Mouse (Mus musculus): ENCODE measurements around the gene Sema4d.

The Sema4d gene

DNA sequence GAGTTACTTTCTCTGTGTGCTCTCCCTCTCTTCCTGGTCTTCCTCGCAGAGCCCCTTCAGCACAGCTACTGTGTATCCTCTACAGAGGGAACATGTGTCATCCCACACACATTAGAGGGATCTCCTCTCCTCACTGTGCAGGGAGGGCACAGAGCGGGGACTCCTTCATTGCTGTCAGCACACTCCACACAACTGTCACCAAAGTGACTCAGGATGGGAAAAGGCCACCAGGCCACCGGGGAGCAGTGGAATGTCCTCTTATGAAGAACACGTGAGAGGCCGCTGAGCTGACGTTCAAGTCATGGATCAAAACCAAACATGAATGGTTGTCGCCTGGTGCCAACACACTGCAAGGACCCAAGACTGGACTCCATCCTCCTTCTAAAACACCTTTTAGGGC, 38.0 kb downstream of the Sema4d start:
- in situ Hi-C loops (cut with MboI, MseI) = no loop called here

DNA sequence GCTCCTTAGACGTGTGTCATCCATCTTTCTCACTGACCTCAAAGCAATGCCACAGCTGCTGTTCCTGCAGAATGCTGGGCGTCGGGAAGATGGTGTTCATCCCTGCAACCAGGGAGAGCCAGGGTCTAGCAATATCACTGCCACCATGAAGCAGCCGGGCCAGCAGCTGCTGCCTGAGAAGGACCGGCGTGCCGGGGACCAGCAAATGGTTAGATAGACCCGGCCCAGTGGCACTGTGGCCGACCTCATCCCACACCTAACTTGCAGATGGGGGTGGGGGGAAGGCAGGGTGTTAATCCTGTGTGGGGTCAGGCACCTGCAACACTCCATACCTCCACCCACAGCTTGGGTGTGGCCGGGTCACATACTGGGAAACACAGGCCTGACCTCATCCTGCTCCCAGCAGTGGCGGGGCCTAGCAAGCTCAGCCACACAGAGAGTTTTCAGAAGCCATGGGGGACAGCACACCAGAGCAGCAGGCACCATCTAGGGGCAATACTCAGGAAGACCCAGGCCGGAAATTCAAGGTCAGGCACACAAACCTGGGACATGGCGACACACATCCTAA, 38.9 kb downstream of the Sema4d start:
- in situ Hi-C loops (cut with MboI, MseI) = no loop called here

DNA sequence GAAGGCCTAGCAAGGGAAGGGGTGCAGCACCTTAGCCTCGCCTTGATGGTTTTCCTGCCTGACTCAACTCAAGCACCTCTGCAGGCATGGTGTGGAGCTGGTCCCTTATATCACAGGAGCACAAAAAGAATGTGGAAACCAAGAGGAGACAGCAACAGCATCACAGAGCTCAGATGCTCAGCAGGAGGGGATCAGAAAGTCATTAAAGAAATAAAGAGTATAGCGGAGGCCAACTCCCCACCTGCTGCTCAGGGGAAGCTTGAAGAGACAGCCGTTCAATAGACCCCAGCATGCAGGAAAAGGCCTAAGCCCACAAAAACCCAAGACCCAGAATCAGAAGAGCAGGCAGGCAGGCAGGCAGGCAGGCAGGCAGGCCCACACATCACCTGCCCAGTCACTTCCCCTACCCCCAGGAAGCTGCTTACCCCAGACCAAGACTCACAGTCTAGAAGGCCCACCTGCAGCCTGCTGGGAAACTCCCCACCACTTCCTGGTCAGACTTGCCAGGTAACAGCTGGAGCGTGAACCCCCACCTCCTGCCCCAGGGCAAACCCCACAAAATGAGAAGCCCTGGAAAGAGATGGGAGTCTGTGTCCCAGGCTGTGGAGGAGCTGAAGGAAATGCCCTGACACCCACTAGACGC, 39.6 kb downstream of the Sema4d start:
- in situ Hi-C loops (cut with MboI, MseI) = no loop called here

DNA sequence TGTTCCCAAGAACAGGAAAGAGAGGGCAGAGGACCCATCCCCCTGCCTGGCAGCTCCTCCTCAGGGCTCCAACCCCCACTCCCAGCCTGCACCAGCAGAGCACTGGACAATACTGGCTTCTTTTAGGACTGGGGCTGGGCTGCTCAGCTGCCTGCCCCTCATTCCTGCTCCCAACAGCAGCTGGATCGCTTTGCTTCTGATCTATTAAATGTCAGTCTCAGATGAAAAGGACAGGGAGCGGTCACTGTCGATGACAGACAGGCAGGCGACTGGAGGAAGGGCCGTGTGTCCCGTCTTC, 40.4 kb downstream of the Sema4d start:
- in situ Hi-C loops (cut with MboI, MseI) = no loop called here

DNA sequence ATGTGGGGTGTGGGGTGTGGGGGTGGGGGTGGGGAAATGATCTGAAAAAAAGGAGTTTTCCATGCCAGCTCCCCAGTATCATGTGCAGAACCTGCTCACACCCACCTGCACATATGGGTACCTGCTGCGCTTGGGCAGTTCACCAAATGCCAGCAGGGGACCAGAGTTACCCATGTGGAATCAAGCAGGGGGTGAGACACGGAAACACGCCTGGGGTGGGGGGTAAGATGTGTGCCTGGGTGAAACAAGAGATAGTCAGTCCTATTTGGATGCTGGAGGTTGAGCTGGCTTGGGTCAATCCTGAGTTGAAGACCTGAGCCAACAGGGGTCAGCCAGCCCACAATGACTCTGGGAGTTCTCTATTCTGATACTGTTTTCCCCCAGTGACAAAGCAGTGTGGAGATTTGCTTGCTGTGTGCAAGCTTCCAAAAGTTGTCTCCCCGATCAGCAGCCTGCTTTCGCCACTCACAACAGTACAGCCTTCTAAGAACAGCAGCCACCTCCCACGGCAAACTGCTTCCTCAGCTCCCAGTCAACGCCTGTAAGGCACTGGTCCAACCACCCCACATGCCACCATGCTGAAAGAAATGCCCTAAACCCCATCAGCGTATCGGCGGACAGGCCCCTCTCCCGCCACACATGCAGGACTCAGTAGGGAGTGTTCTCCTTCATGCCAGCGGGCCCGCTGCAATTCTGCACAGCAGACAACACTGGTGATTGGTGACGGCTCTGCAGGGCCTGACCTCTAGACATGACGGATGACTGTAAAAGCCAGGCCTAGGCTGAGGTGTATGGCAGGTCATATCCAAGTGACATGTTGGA, 41.0 kb downstream of the Sema4d start:
- in situ Hi-C loops (cut with MboI, MseI) = no loop called here

DNA sequence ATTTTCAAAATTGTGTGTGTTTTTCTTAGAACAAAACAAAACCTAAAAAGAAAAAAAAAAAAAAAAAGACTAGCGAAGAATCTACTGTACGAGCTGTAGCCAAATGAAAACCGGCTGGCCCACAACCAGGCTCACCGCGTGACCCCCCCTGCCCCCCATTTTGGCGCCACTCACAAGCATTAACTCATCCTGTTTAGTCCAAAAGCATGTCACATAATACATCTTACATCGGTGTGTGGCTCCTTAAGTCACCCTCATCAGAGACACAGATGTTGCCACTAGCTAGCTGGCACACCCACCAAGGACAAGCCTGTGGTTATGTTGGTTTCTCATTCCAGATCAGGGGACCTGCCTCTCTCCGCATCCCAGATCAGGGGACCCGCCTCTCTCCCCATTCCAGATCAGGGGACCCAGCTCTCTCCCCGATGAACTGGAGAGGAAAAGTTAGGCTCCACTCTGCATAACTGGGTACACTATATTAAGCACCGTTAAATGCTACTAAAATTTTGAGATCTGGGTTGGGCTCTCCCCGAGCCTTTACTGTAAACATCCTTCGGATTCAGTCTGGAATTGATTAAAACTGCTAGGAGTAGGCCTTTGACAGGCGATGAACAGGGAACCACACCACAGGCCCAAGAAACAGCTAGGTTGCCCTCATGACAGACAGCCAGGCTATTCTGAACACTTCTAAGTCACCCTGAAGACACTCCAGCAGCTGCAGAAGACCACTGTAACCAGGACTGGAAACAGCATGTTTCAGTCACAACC, 43.8 kb downstream of the Sema4d start:
- in situ Hi-C loops (cut with MboI, MseI) = no loop called here

DNA sequence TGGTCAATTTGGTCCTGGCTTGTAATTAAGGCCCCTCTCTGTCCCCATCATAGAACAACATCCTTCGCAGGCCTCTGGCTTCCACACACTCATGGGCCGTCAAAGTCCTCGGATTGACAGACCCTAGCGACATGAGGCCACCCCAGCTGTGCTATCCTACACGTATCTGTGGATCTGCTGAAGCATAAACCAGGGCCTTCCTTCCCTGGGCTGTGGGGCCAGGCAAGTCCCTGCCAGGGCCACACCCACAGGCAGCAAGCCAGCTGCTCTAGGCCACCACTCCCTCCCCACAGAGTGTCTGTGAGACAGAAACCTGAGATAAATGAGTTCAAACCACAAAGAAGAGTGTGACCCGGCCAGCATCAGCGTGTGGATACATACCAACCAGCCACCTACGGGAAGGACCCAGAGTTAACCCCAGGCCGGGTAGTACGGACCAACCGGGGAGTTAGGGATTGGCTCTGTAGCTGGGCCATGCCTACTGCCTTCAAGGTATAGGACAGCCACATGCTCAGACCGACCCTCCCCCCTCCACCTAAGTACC, 45.5 kb downstream of the Sema4d start:
- in situ Hi-C loops (cut with MboI, MseI) = no loop called here

DNA sequence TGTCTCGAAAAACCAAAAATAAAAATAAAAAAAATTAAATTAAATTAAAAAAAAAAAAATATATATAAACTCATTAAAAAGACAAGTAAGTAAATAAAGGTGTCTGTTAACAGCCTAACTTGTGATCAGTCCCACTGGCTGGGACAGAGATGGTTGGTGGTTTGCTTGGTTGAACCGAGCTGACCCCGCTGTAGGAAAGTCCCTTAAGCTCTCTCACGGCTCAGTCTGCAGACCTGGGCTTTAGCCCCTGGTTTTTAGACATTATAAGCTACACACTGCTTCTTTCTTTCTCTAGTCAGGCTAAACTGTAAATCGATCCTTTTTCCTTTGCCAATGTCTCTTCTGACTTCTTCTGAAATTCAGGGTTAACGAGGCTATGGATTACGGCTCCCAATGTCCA, 46.5 kb downstream of the Sema4d start:
- in situ Hi-C loops (cut with MboI, MseI) = no loop called here

DNA sequence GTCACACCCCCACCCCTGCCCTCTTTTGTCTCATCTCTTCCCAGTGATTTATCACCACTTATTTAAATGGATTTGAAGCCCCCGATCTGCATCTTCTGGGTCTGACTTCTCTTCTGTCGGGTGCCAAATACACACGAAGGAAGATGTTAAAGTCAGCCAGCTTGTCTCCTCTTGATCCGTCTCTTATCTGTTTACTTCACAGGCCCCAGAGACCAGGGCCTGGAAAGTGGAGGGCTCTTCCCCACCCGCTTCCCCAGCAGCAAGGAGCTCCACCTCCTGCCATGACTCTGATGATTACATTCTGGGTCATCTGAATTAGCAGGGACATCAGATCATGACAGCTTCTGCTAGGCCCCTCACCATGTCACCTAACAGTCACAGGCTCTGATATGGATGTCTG, 47.7 kb downstream of the Sema4d start:
- in situ Hi-C loops (cut with MboI, MseI) = no loop called here

DNA sequence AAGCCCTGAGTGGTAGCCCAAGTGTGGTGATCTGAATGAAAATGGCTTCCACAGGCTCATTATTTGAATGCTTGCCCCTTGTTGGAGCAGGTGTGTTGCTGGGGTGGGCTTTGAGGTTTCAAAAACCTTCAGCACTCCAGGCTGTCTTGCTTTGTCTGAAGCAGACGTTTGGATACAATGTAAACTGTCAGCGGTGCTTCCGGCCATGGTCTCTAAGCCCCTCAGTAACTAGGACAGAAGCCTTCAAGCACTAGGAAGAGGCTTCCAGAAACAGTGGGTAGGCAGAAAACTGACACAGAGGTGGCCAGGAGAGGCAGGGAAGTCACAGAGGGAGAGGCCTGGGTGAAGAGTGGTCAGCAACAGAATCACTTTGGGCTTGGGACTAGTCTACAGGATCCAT, 49.7 kb downstream of the Sema4d start:
- in situ Hi-C loops (cut with MboI, MseI) = no loop called here

DNA sequence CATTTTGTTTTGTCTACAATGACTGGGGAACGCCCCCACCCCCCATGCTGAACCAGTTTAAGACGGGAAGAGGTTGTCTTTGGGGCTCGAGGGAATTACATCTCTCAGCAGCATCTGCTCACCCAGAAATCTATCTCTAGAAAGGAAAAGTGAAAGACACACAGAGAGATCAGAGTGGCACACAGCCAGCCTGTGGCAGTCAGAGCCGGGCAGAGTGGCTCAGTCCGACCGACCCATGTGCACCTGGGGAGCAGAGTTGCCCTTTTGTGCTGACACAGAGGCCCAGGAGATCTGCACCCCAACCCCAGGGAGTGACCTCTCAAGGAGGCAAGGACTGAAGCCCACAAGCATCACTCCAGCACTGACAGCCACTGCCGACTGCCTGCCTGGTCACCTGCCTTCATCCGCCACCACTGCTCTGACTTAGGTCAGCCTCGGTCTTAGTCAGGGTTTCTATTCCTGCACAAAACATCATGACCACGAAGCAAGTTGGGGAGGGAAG, 50.9 kb downstream of the Sema4d start:
- in situ Hi-C loops (cut with MboI, MseI) = no loop called here

DNA sequence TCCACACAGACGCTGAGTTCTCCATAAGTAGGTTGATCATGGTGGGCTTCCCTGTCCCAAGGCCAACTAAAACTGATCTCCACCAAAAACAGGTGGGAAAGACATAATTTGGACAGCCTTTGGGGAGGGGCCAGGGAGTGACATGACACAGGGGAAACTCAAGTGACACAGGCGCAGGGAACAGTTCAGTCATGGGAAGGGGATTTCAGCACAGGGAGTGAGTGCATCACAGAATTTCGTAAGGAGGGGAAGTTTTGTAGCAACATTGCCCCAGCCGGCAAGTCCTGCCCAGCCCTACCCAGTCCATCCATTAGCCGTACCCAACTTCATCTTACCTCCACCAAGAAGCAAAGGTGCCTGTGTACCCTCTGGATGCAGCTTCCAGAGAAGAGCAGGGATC, 52.8 kb downstream of the Sema4d start:
- in situ Hi-C loops (cut with MboI, MseI) = no loop called here

DNA sequence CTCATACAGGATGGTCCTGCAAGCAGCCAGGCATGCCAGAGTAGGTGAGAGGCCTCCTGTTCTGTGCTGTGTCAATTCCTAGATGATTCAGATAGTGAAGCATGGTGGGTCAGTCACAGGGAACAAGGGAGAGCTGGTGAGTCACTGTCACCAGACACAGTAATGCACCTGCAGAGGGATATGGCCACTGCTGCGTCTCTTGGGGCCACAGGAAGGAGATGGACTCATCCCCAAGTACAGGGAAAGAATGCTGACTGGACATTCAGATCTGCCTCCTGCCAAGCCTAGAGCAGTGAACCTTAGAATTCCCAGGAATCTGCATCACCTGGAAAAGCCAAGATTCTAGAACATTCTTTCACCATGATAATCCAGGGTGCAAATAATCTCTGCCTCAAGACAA, 53.8 kb downstream of the Sema4d start:
- in situ Hi-C loops (cut with MboI, MseI) = no loop called here

DNA sequence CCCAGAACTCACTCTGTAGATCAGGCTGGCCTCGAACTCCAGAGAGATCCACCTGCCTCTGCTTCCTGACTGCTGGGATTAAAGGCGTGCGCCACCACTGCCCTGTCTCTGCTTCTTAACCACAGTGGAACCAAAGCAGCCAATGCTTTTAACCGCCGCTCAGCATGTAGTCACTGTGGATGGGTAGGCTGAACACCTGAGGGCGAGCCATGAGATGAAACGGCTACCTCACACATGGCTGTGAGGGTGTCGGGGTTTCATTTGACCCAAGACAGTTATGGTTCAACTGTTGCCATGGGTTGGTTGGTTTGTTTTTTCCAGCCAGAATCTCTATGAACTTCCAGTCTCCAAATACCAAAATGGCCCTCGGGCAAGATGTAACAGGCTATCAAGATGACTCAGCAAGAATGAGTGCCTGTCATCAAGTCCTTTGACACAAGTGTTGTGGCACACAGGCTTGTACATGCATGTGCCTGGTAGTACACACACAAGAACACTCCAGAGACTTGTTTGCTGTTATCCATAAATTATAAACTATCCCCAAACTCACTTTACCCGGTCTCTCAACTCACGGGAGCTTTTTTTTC, 54.9 kb downstream of the Sema4d start:
- in situ Hi-C loops (cut with MboI, MseI) = no loop called here

DNA sequence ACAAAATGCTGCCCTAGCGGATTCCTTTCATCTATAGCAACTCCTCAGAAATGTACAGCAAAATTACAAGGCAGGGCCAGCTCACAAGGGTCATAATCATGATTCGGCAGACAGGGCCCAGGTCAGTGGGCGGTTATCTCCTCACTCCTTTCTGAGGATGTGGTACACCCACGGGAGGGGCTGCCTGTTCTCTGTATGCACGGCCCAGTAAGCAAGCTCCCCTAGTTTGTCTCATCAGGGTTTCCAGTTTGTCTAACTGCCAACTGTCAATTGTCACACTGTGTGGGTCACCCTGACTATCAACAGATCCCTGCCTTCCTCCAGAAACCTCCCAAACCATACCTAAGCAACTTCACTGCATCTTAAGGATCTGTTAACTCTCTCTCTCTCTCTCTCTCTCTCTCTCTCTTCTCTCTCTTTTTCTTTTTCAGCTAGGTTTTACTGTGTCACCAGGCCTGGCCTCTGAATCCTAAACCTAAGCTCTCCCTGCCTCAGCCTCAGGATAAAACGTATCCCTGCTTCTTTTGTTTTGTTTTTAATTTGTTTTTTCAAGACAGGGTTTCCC, 55.5 kb downstream of the Sema4d start:
- in situ Hi-C loops (cut with MboI, MseI) = no loop called here

DNA sequence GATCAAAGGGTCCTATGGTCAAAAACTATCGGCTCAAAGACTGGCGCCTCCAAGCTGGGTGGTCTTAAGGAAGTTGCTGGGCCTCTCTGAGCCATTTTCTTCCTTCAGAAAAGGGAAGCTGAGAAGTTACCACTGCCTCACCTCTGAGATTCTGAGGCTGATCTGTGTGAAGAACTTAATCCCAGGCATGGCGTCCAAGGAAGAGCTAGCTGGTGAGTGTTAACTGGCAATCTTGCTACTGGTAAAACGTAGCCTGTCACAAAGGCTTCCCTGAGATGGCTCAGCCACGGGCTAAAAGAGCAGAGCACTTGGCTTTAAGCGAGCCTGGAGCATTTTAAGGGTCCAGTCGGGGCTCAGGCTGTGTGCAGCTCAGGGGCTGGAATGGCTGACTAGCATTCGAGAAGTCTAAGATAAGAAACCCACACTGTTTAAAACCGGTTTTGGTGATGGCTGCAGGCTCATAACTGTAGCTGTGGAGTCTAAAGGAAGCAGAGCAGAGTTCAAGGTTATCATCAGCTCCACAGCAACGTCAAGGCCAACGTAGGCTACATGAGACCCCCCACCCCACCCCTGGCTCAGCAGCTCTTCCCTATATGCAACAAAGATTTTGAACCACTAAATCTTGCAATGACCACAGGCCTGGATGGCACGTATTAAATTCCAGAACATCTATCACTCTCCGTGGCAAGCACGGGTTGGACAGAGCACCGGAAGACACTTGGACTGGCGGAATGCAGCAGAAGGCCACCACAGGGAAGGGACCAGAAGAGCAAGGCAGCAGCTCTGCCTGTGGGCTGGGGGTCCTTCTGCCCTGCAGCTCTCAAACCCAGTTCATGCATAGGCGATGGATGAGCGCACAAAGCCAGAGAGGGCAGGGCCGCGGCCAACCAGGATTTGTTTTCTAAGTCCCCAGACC, 56.3 kb downstream of the Sema4d start:
- in situ Hi-C loops (cut with MboI, MseI) = no loop called here

DNA sequence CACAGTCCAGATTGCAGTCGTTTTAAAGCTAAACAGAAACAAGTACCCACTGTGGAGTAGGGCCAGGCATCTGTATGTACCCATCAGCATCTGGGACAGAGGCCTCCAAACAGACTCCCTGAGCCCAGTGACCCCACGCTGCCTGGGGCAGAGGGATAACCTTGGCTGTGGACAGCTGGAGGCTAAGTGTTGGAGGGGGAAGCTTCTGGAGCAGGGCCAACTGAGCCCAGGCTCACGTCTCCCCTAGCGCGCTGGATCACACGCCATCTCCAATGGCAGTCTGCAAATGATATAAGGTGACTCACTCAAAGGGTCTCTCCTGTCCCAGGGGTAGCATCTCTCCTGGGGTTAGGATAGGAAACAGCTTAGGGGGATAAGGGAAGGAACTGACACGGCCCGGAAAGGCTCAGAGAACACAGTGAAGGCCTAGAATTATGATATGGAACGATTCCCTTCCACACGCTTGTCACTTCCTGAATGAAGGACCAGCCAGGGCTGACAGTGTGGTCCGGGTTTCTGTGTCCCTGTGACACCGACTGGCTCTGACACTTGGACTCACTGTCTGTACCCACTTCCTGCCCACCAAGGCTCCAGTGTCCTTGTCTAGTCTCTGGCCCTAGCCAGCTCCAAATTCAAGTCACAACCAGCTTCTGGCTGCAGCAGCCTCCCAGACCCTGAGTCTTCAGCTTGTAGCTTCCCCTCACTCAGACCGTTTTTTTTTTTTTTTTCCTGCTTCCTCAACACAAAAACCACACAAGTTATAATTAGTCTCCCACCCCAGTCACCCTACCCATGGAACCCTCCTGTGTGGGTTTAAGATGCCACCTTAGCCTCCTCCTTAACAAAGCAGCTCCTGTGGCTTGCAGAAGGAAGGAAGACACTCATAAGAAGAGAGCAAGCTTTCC, 57.3 kb downstream of the Sema4d start:
- in situ Hi-C loops (cut with MboI, MseI) = no loop called here

DNA sequence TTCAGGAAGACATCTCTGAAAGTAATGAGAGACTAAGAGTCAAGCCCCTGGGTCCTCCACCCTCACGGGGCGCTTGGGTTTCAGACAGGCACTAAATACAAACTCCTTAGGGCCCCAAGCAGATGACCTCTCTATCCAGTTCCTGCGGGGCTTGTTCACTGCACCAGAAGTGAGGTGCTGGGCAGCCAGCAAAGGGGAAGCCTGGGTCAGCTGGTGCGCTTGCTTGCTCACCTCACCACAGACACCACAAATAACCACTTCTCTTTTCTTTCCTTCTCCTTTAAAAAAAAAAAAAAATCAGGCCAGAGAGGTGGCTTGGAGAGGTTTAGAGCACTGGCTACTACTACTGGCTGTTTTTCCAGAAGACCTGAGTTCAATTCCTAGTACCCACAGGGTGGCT, 59.0 kb downstream of the Sema4d start:
- in situ Hi-C loops (cut with MboI, MseI) = no loop called here

DNA sequence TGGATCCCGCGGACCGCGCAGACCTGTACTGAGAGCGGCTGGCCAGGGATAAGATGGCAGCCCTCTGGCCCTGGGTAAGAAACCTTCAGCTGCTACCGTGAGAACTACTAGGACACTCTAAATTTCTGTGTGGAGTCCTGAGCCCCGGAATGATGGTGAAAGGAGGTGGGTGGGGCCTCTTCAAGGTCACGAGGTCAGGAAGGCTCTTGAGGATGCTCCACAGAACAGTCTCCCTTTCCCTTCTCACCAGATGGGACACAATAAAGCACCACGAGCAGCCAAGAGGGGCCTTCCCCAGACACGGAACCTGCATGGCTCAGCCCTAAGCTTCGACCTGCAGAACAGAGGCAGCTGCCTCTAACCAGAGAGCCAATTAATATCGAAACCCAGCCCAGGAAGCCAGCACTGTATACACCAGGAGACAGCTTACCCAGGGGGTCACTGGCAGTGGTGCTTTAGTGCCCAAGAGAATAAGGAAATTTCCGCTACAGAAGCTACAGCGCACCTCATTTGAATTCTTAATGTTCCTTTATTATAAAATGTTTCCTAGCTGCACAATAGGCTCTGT, 61.4 kb downstream of the Sema4d start:
- in situ Hi-C loops (cut with MboI, MseI) = no loop called here
